Mouse (Mus musculus) intestine, embryonic 16.5 days (tissue): ENCODE results near the gene Gm20388. TPM values are rescaled to one million over a fixed set of nuclear protein-coding genes. Genes with fewer than 3 reads are reported as not detected.
A peak's percentile ranks its signal among the peaks of the same experiment; 100 is the strongest.

Experiments
- ATAC-seq: fragments of 200-750 bp; cut with Nextera tagmentation; 2 replicates; pipeline ENCODE4 v1.8.0; 2017; ENCODE audit warnings: moderate TSS enrichment, moderate library complexity
- H3K27ac ChIP-seq: fragments of 300-500 bp; sonication (generic); 2 replicates; pipeline ENCODE4 v1.5.1; 2014; ENCODE audit warnings: mild to moderate bottlenecking, low read length
- H3K27me3 ChIP-seq: fragments of 300-500 bp; sonication (generic); replicated peaks from 2 replicates; pipeline ENCODE4 v1.6.1; 2014; ENCODE audit warnings: low read length, control low read depth, mixed read lengths; ENCODE audit not compliant: control insufficient read depth, insufficient read depth
- H3K36me3 ChIP-seq: fragments of 300-500 bp; sonication (generic); 2 replicates; pipeline ENCODE4 v1.6.1; 2014; ENCODE audit warnings: low read length, control low read depth; ENCODE audit not compliant: control insufficient read depth, insufficient read depth
- H3K4me1 ChIP-seq: fragments of 300-500 bp; sonication (generic); 2 replicates; pipeline ENCODE4 v1.6.1; 2014; ENCODE audit warnings: low read length, control low read depth, mixed read lengths; ENCODE audit not compliant: control insufficient read depth, insufficient read depth
- H3K4me2 ChIP-seq: fragments of 300-500 bp; sonication (generic); 2 replicates; pipeline ENCODE4 v1.6.1; 2014; ENCODE audit warnings: low read depth, low read length, control low read depth
- H3K4me3 ChIP-seq: fragments of 300-500 bp; sonication (generic); 2 replicates; pipeline ENCODE4 v1.5.1; 2014; ENCODE audit warnings: mild to moderate bottlenecking, low read length
- H3K9ac ChIP-seq: fragments of 300-500 bp; sonication (generic); 2 replicates; pipeline ENCODE4 v1.6.1; 2014; ENCODE audit warnings: low read depth, low read length
- H3K9me3 ChIP-seq: fragments of 300-500 bp; sonication (generic); 2 replicates; pipeline ENCODE4 v1.6.1; 2016; ENCODE audit warnings: low read length, control low read depth; ENCODE audit not compliant: control insufficient read depth
- WGBS: fragments of 180-500 bp; shearing (Covaris S2); extraction: QIAGEN DNeasy Blood & Tissue Kit; methylation state at CpG from one replicate; pipeline ENCODE4 v1.1.7; 2014; 5-methylcytosine and 5-hydroxymethylcytosine counted together
- polyA plus RNA-seq: library from polyadenylated mRNA; unstranded; fragments of >200 nt; fragmentation: Nextera tagmentation; extraction: Ambion mirVana; gene quantifications from 2 replicates; pipeline ENCODE4 v1.2.1, GENCODE M21; 2015

The Gm20388 gene
- polyA plus RNA-seq, 1 experiment from 2014 or later: 5.8 TPM

DNA sequence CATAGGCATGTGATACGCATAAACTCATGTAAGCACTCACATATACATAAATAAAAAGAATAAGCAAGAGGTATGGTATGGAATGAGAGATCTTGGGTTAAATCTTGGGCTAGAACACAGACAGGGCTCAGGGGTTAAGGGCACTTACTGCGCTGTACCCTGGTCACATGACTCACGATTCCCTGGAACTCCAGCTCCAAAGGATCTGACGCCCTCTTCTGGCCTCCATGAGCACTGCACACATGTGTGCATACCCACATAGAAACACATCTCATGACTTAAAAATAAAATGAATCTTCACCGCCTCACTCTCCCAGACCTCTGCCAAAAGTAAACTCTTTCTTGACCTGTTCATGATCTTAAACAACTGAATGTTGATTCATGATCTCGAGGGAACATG, 1587.0 kb downstream of the Gm20388 start:
- Histone ChIP-seq H3K4me1 (no peaks in the 10 kb centered on the region), H3K36me3 (no peaks in the 10 kb centered on the region), H3K9me3 (no peaks in the 10 kb centered on the region), H3K9ac (no peak overlapping the region), H3K27ac (no peak overlapping the region), H3K4me2 (no peak overlapping the region), H3K4me3 (no peak overlapping the region), H3K27me3 (no peaks in the 10 kb centered on the region)
- no peak for ATAC-seq
- WGBS: 87% methylated on average over 6 of the region's 6 CpGs

GRCm38 (mm10) chr8:121511751-121512150, 1601.1 kb downstream of the Gm20388 start:
- H3K9ac ChIP-seq: no peak overlapping the region
- H3K4me3 ChIP-seq: no peak overlapping the region
- ATAC-seq: no peak
- H3K4me1 ChIP-seq: no peaks in the 10 kb centered on the region
- H3K27ac ChIP-seq: no peak overlapping the region
- WGBS: 60% methylated on average over 9 of the region's 9 CpGs
- H3K4me2 ChIP-seq: no peak overlapping the region
- H3K9me3 ChIP-seq: no peaks in the 10 kb centered on the region
- H3K36me3 ChIP-seq: no peaks in the 10 kb centered on the region
- peaks cover 9% of the 10 kb centered on the region; the same call in 1 of the 2 replicates for H3K27me3 ChIP-seq

- H3K36me3 ChIP-seq: no peaks in the 10 kb centered on the region
- no peak overlapping the region for H3K4me2 ChIP-seq
- H3K9ac ChIP-seq: no peak overlapping the region
- H3K27me3 ChIP-seq: peaks cover 9% of the 10 kb centered on the region; the same call in 1 of the 2 replicates
- no peak overlapping the region for H3K4me3 ChIP-seq
- H3K9me3 ChIP-seq: no peaks in the 10 kb centered on the region
- no peaks in the 10 kb centered on the region for H3K4me1 ChIP-seq
- no peak overlapping the region for H3K27ac ChIP-seq
- WGBS: 4% methylated on average over 12 of the region's 12 CpGs
- ATAC-seq: peak; percentile 55; the same call in 1 of the 2 replicates
Observed at GRCm38 (mm10) chr8:121513429-121513828, 1602.8 kb downstream of the Gm20388 start.

DNA sequence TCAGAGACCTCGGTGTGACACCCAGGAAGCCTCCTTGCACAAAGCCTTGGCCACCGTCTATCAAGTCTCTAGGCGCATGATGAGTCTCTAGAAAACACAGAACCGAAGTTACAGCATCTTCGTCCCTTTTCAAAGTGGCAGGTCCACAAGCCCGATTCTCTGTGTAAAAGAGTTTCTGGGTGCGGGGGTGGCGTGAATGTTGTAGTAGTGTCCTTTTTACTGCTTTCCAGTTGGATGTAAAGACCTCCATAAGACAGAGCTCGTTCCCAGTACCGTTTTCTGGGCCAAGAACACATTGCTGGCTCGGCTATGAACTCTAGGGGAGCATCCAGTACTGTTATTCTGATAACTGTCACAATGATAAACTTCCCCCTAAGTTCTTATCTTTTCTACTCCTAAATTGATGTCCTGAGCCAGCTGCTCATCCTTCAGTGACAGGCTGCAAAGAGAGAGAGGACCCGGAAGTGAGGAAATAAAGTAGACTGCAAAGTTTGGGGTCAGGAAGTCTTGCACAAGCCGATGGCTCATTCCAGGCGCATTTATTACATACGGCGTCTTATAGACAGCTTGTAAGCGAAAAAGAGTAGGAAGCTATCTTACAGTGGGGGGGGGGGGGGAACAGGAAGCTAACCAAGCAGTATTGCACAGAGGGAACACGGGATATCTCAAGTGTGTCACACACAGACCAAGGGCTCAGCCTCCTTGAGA, 1614.6 kb downstream of the Gm20388 start:
- WGBS: 68% methylated on average over 18 of the region's 18 CpGs
- Histone ChIP-seq H3K9me3 (no peaks in the 10 kb centered on the region), H3K36me3 (no peaks in the 10 kb centered on the region), H3K27me3 (no peaks in the 10 kb centered on the region), H3K4me3 (no peak overlapping the region), H3K4me1 (no peaks in the 10 kb centered on the region), H3K4me2 (no peak overlapping the region), H3K27ac (no peak overlapping the region), H3K9ac (no peak overlapping the region)
- ATAC-seq: no peak

- Histone ChIP-seq H3K4me2 (no peak overlapping the region), H3K36me3 (no peaks in the 10 kb centered on the region), H3K27me3 (no peaks in the 10 kb centered on the region), H3K9ac (no peak overlapping the region), H3K4me3 (no peak overlapping the region), H3K27ac (no peak overlapping the region), H3K4me1 (no peaks in the 10 kb centered on the region), H3K9me3 (no peaks in the 10 kb centered on the region)
- WGBS: 62% methylated on average over 6 of the region's 6 CpGs
- ATAC-seq: no peak
Observed at GRCm38 (mm10) chr8:121526811-121527550, 1616.3 kb downstream of the Gm20388 start.

DNA sequence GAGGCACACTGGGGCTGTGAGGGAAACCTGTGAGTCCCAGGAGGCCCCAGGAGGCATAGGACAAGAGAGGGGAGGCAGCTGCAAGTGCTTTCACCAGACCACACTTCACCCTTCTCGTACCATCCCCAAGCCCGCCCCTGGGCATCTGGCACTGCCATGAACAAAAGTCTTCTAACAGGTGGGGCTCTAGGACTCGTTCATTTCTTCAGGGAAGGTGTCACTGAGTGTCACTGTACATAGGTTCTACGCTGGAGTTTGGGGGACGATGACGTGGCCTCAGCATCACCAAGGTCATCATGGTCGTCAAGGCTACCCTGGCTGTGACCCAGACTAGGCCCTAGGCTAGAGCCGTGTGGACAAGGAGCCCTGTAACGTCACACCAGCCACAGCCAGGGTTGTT, 1617.1 kb downstream of the Gm20388 start:
- Histone ChIP-seq H3K9me3 (no peaks in the 10 kb centered on the region), H3K36me3 (no peaks in the 10 kb centered on the region), H3K4me1 (no peaks in the 10 kb centered on the region), H3K4me2 (no peak overlapping the region), H3K27me3 (no peaks in the 10 kb centered on the region), H3K4me3 (no peak overlapping the region), H3K27ac (no peak overlapping the region), H3K9ac (no peak overlapping the region)
- WGBS: 86% methylated on average over 9 of the region's 9 CpGs
- no peak for ATAC-seq

DNA sequence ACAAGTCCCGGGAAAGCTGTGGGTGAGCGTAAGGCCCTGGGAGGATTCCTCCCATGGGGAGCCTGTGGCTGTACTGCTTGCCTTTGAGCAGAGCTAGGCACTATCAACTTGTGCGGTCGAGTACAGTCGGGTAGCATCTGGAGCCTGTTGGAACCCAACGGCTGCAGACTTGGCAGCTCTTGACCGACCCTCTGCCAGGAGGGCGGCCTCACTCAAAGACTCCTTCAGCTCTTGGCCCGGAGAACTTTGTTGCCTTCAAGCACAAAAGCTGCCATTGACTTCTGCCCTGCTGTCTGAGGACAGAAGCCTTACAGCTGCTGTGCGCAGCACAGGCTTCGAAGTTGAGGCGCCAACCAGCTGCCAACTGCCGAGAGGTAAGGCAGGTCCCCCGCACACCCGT, 1618.1 kb downstream of the Gm20388 start:
- no peak overlapping the region for H3K27ac ChIP-seq
- no peak for ATAC-seq
- no peaks in the 10 kb centered on the region for H3K4me1 ChIP-seq

DNA sequence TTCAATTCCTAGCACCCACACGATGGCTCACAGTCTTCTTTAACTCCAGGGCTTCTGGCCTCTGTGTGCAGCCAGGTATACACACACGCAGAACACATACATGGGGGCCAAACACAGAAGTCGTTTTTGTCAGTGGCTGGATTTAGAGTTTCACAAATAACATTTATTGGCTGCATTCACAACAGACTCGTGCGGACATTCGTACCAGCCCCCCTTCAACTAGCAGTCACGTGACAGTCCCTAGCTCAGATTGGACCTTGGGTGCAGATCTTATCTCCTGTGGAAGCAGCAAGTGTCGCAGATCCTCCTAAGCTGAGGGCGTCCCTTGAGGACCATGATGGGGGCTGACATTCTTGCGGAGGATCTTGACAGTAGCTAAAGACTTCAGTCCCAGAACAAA, 1620.0 kb downstream of the Gm20388 start:
- Histone ChIP-seq H3K9ac (no peak overlapping the region), H3K4me2 (no peak overlapping the region), H3K27ac (no peak overlapping the region), H3K27me3 (no peaks in the 10 kb centered on the region), H3K36me3 (no peaks in the 10 kb centered on the region), H3K9me3 (no peaks in the 10 kb centered on the region), H3K4me1 (no peaks in the 10 kb centered on the region), H3K4me3 (no peak overlapping the region)
- 72% methylated on average over 10 of the region's 10 CpGs for WGBS
- ATAC-seq: no peak

More for the DNA sequence above, 1618.1 kb downstream of the Gm20388 start:
- no peak overlapping the region for H3K4me2 ChIP-seq
- WGBS: 72% methylated on average over 15 of the region's 15 CpGs
- H3K27me3 ChIP-seq: no peaks in the 10 kb centered on the region
- H3K9ac ChIP-seq: no peak overlapping the region
- no peak overlapping the region for H3K4me3 ChIP-seq
- H3K9me3 ChIP-seq: no peaks in the 10 kb centered on the region
- H3K36me3 ChIP-seq: no peaks in the 10 kb centered on the region

- Histone ChIP-seq H3K27ac (no peak overlapping the region), H3K9me3 (no peaks in the 10 kb centered on the region), H3K4me2 (no peak overlapping the region), H3K9ac (no peak overlapping the region), H3K4me1 (no peaks in the 10 kb centered on the region), H3K36me3 (no peaks in the 10 kb centered on the region), H3K4me3 (no peak overlapping the region), H3K27me3 (no peaks in the 10 kb centered on the region)
- WGBS: 54% methylated on average over 5 of the region's 5 CpGs
- ATAC-seq: no peak
Observed at GRCm38 (mm10) chr8:121532381-121532780, 1621.7 kb downstream of the Gm20388 start.
